Mouse (Mus musculus) limb, embryonic 11.5 days (tissue): ENCODE results near the gene Clcn3. TPM values are rescaled to one million over a fixed set of nuclear protein-coding genes. Genes with fewer than 3 reads are reported as not detected.

Source experiments
- ATAC-seq: fragments of 200-750 bp; cut with Nextera tagmentation; 2 replicates; pipeline ENCODE4 v1.8.0; 2017; ENCODE audit warnings: low read depth; ENCODE audit not compliant: insufficient number of reproducible peaks, low FRiP score, low TSS enrichment
- DNase-seq: peaks from one replicate; pipeline ENCODE4 v3.0.0-alpha.2; 2015; ENCODE audit warnings: low spot score
- H3K27ac ChIP-seq: fragments of 300-500 bp; sonication (generic); replicated peaks from 2 replicates; pipeline ENCODE4 v1.5.1; 2014; ENCODE audit warnings: low read depth, mild to moderate bottlenecking, low read length
- H3K27me3 ChIP-seq: fragments of 300-500 bp; sonication (generic); 2 replicates; pipeline ENCODE4 v1.6.1; 2014; ENCODE audit warnings: mild to moderate bottlenecking, low read length, mixed read lengths; ENCODE audit not compliant: control insufficient read depth, insufficient read depth
- H3K36me3 ChIP-seq: fragments of 300-500 bp; sonication (generic); 2 replicates; pipeline ENCODE4 v1.6.1; 2014; ENCODE audit warnings: mild to moderate bottlenecking, low read length, moderate library complexity, mixed read lengths; ENCODE audit not compliant: control insufficient read depth, insufficient read depth
- H3K4me1 ChIP-seq: fragments of 300-500 bp; sonication (generic); 2 replicates; pipeline ENCODE4 v1.6.1; 2014; ENCODE audit warnings: low read length, mixed read lengths; ENCODE audit not compliant: control insufficient read depth, insufficient read depth
- H3K4me2 ChIP-seq: fragments of 300-500 bp; sonication (generic); 2 replicates; pipeline ENCODE4 v1.6.1; 2014; ENCODE audit warnings: low read depth, mild to moderate bottlenecking, moderate library complexity; ENCODE audit not compliant: severe bottlenecking
- H3K4me3 ChIP-seq: fragments of 300-500 bp; sonication (generic); 2 replicates; pipeline ENCODE4 v1.5.1; 2014; ENCODE audit warnings: low read depth, low read length
- H3K9ac ChIP-seq: fragments of 300-500 bp; sonication (generic); 2 replicates; pipeline ENCODE4 v1.6.1; 2014; ENCODE audit warnings: mild to moderate bottlenecking, low read length
- H3K9me3 ChIP-seq: fragments of 300-500 bp; sonication (generic); 2 replicates; pipeline ENCODE4 v1.6.1; 2016; ENCODE audit warnings: low read length; ENCODE audit not compliant: control insufficient read depth
- WGBS: fragments of 180-500 bp; shearing (Covaris S2); extraction: QIAGEN DNeasy Blood & Tissue Kit; methylation state at CpG from one replicate; pipeline ENCODE4 v1.1.7; 2014; 5-methylcytosine and 5-hydroxymethylcytosine counted together
- polyA plus RNA-seq: library from polyadenylated mRNA; unstranded; fragments of >200 nt; fragmentation: Nextera tagmentation; extraction: Ambion mirVana; gene quantifications from 2 replicates; pipeline ENCODE4 v1.2.1, GENCODE M21; 2014

The Clcn3 gene
- polyA plus RNA-seq, 1 experiment from 2014 or later = 10.6 TPM

DNA sequence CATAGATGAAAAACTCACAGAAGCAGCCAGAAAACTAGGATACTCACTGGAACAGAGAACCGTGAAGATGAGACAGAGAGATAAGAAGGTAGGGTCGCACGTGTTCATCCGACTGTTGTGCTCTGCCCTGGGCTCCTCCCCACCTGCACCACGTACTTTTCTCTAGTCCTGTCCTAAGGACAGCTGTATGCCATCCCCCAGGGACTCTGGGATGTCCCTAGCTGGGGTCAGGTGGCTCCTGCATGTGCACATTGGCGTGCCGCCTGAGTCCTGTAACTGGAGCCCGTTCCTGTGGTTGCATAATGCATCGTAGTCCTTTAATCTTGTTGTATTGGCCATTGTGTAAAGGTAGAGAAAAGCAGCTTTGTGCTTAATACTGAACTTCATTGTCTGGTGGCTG is 83.0 kb downstream of the Clcn3 start:
- DNase-seq (no peak), ATAC-seq (no peak)

DNA sequence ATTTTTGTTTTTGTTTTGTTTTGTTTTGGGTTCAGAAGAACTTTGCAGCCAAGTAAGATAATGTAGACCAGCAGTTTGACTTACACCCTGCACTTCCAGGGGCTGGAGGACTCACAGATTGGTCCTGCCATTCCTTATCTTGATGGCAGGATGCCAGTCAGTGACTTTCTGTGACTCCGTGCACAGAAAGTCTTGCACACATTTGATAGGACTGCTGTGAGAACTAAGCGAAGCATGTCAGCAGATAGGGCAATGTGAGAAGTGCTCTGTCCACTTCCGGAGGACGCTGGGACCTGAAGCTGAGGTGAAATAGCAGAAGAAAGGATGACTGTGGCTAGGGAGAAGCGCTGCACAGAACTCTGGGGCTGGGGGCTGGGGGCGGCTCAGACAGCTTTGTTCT is 87.2 kb downstream of the Clcn3 start:
- Histone ChIP-seq H3K4me3 (no peak overlapping the region), H3K36me3 (peaks cover 2% of the 10 kb centered on the region; the same call in 1 of the 2 replicates), H3K27ac (no peak overlapping the region), H3K4me2 (no peak overlapping the region), H3K9ac (no peak overlapping the region), H3K9me3 (no peaks in the 10 kb centered on the region), H3K27me3 (no peaks in the 10 kb centered on the region), H3K4me1 (peaks cover 5% of the 10 kb centered on the region; the same call in 1 of the 2 replicates)
- ATAC-seq (no peak), DNase-seq (no peak)
- 86% methylated on average over 6 of the region's 6 CpGs for WGBS

More for the DNA sequence above, 83.0 kb downstream of the Clcn3 start:
- no peak overlapping the region for H3K4me3 ChIP-seq
- no peaks in the 10 kb centered on the region for H3K27me3 ChIP-seq
- WGBS = 90% methylated on average over 9 of the region's 9 CpGs
- no peaks in the 10 kb centered on the region for H3K4me1 ChIP-seq
- no peak overlapping the region for H3K27ac ChIP-seq
- no peak overlapping the region for H3K4me2 ChIP-seq
- no peaks in the 10 kb centered on the region for H3K9me3 ChIP-seq
- H3K36me3 ChIP-seq = peaks cover 2% of the 10 kb centered on the region; the same call in 1 of the 2 replicates
- H3K9ac ChIP-seq = no peak overlapping the region

DNA sequence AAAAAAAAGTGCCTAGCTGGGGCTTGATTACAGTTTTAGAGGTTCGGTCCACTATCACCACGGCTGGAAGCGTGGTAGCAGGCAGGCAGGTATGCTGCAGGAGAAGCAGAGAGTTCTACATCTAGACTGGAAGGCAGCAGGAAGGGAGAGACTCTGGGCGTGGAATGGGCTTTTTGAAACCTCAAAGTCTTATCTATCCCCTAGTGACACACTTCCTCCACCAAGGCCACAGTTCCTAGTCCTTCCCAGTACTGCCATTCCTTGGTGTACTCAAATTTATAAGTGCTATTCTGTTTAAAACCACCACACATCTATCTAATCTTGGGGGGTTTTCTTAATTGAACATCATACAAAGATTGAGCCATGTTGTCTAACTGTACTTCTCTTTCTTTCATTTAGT is 91.3 kb downstream of the Clcn3 start:
- Histone ChIP-seq H3K4me2 (0 out of 2 replicates have a peak overlapping the region, but pooled peaks have one; percentile 15), H3K27ac (no peak overlapping the region), H3K36me3 (no peaks in the 10 kb centered on the region), H3K4me1 (peaks cover 5% of the 10 kb centered on the region; the same call in 1 of the 2 replicates), H3K9ac (no peak overlapping the region), H3K4me3 (no peak overlapping the region), H3K27me3 (no peaks in the 10 kb centered on the region), H3K9me3 (no peaks in the 10 kb centered on the region)
- no peak for ATAC-seq
- no peak for DNase-seq
- 95% methylated on average over 4 of the region's 4 CpGs for WGBS

DNA sequence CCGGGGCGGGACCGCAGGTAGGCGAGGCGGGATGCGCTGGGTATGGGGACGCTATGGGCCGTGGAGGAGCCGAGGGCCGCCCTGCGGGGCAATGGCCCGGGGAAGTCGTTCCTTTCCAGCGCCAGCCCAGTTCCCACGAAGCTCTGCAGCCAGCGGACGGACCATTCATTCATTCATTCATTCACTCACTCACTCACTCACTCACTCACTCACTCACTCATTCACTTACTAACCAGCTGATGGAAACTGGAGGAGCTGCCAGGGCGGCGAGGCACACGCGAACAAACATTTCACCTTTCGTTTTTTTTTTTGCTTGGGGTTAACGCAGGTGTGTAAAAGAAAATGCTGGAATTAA is 92.6 kb downstream of the Clcn3 start:
- Histone ChIP-seq H3K9ac (peak overlapping the region; percentile 77), H3K36me3 (no peaks in the 10 kb centered on the region), H3K4me1 (peaks cover 5% of the 10 kb centered on the region; the same call in 1 of the 2 replicates), H3K27ac (no peak overlapping the region), H3K27me3 (no peaks in the 10 kb centered on the region), H3K4me2 (peak overlapping the region; percentile 63), H3K9me3 (no peaks in the 10 kb centered on the region), H3K4me3 (peak overlapping the region; percentile 75)
- WGBS = 2% methylated on average over 21 of the region's 23 CpGs
- no peak for DNase-seq
- no peak for ATAC-seq

DNA sequence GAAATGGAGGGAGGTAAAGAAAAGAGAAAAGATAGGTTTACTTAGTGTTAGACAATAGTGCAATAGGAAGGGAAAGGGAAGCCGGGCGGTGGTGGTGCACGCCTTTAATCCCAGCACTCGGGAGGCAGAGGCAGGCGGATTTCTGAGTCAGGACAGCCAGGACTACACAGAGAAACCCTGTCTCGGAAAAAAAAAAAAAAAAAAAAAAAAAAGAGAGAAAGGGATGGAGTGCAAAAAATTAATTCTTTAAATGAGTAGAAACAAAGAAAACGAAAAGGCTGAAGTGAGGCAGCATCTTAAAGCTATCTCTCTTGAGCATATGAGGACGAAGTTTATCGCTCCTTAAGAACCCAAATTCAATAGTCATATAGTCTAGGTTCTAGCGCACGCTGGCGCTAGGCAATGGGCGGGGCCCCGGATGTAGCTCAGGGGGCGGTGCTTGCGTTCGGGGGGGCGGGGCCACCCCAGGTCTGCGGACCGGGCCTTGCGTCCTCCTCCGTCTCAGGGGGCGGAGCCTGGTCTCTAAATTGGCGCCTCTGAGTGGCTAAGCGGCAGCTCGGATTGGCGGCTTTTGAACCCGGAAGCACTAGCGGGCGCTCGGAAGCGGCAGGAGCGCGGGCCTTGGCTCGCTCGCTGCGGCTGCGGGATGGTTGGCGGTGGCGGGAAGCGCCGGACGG is 93.1 kb downstream of the Clcn3 start, which contains the start of gene Hpf1:
Gene Hpf1, plus strand, starts transcription at position 576 of the 677 bp plus-strand sequence.
- DNase-seq (peak; percentile 95), ATAC-seq (peak; percentile 96)
- H3K9ac ChIP-seq = peak within 1 kb of the TSS; percentile 77
- 7% methylated on average over 43 of the region's 43 CpGs for whole genome bisulfite sequencing
- H3K4me3 ChIP-seq = peak within 1 kb of the TSS; percentile 75
- no peaks in the 10 kb centered on the region for H3K27me3 ChIP-seq
- H3K9me3 ChIP-seq = no peaks in the 10 kb centered on the region
- H3K4me2 ChIP-seq = peak within 1 kb of the TSS; percentile 63
- H3K36me3 ChIP-seq = no peaks in the 10 kb centered on the region
- H3K27ac ChIP-seq = no peak within 1 kb of the TSS
- peaks cover 5% of the 10 kb centered on the region; the same call in 1 of the 2 replicates for H3K4me1 ChIP-seq

DNA sequence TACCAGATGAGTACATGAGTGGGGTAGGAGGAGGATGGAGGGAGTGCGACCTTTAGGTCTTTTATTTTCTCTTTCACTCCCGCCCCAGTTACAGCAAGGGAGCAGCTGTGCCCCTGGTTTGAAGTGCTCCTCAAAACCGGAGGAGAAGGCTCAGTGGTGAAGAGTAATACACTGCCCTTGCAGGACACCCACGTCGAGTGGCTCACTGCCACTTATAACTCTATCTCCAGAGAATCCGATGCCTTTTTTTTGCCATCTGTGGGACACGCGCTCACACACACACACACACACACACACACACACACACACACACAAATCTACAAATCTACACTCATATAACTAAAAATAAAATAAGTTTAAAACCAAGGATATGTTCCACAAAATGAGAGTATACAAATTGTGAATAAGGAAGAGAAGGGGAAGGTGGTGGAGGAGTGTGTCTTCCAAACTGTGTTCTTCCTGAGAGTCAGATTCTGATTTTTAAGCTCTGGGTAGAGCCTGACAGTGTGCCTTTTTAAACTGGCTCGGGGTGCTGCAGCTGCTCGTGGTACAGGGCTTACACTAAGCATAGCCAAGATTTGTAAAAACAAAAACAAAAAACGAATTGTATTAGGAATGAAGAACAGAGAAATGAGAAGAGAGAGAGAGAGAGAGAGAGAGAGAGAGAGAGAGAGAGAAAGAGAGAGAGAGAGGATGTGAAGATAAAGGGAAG is 93.8 kb downstream of the Clcn3 start:
- DNase-seq = no peak
- ATAC-seq = no peak
- Histone ChIP-seq H3K4me1 (peaks cover 5% of the 10 kb centered on the region; the same call in 1 of the 2 replicates), H3K4me2 (no peak overlapping the region), H3K4me3 (no peak overlapping the region; the same call in 1 of the 2 replicates), H3K9ac (no peak overlapping the region), H3K27ac (no peak overlapping the region), H3K9me3 (no peaks in the 10 kb centered on the region), H3K36me3 (no peaks in the 10 kb centered on the region), H3K27me3 (no peaks in the 10 kb centered on the region)
- WGBS = 87% methylated on average over 11 of the region's 11 CpGs

DNA sequence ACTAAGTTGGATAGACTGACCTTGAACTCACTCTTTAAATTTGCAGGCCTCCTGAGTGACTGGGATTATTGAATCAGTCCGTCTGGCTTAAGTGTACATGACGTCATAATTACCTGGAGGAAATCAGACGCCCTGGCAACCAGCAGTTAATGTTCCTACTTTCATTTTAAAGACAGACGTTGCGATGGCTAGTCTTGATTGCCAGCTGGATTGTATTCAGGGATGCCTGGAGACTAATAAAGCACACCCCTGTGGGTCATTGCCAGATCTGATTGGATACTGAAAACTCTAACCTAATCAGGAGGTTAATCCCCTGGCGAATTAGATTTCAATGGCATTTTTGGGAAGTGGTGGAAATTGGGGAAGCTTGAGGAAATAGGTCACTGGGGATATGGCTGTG is 96.4 kb downstream of the Clcn3 start:
- Histone ChIP-seq H3K27ac (no peak overlapping the region), H3K36me3 (no peaks in the 10 kb centered on the region), H3K9me3 (no peaks in the 10 kb centered on the region), H3K9ac (no peak overlapping the region), H3K4me2 (no peak overlapping the region), H3K4me1 (peaks cover 5% of the 10 kb centered on the region; the same call in 1 of the 2 replicates), H3K4me3 (no peak overlapping the region), H3K27me3 (no peaks in the 10 kb centered on the region)
- DNase-seq (no peak), ATAC-seq (no peak)
- 23% methylated on average over 6 of the region's 6 CpGs for WGBS

DNA sequence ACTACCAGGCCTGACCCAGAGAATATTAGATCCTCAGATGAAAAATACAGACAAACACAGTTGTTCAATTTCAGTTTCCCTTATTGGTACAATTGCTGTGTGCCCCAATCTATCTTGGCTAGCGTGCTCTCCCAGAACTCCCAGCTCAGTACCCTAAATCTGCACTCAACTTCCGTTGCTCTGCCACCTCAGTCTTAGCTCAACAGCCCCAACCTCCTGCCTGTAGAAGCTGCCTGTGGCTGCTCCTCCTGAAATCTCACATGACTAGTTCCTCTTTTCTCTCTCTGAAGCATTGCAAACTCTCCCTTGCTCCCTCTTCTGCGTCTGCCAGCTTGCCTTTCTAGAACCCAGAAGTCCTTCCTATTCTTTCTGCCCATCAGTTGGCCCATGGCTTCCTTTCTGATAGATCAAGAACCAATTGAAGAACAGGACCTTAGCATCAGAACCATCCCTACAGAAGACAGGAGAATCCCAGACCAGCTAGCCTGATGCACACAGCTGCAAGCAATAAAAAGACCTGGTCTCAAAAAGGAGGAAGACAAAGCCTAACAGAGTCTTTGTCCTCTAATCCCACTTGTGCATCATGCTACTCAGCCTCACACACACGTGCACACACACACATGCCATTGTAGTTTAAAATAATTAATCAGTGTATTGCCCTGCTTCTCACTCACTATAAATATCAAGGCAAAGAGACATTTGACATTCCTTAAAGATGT is 99.5 kb downstream of the Clcn3 start:
- H3K27ac ChIP-seq = no peak overlapping the region
- H3K9ac ChIP-seq = no peak overlapping the region
- 88% methylated on average over 4 of the region's 4 CpGs for WGBS
- H3K4me2 ChIP-seq = no peak overlapping the region
- no peak for ATAC-seq
- H3K4me1 ChIP-seq = no peaks in the 10 kb centered on the region
- no peaks in the 10 kb centered on the region for H3K9me3 ChIP-seq
- no peaks in the 10 kb centered on the region for H3K36me3 ChIP-seq
- H3K27me3 ChIP-seq = no peaks in the 10 kb centered on the region
- no peak for DNase-seq
- H3K4me3 ChIP-seq = no peak overlapping the region
